Mouse (Mus musculus) heart, embryonic 14.5 days (tissue): ENCODE results near the gene Nmrk1. TPM values are rescaled to one million over a fixed set of nuclear protein-coding genes. Genes with fewer than 3 reads are reported as not detected.

Experiments
- polyA plus RNA-seq: library from polyadenylated mRNA; unstranded; fragments of >200 nt; fragmentation: Nextera tagmentation; extraction: Ambion mirVana; gene quantifications from 2 replicates; pipeline ENCODE4 v1.2.1, GENCODE M21; 2014

Nmrk1 gene
- polyA plus RNA-seq, 1 experiment from 2014 or later: 10.7 TPM

Other genes starting within 250 kb of the Nmrk1 start
- 85.3 and 85.8 TPM in 2 replicates for gene Ostf1, start 127 bp upstream of the Nmrk1 start, polyA plus RNA-seq
- gene Carnmt1, start 38.8 kb downstream of the Nmrk1 start, polyA plus RNA-seq: 30.9 and 31.8 TPM in 2 replicates
- gene D030056L22Rik, start 81.2 kb downstream of the Nmrk1 start, polyA plus RNA-seq: 32.4 and 36.5 TPM in 2 replicates
- 0.15 and 0.31 TPM in 2 replicates for gene Trpm6, start 118.0 kb downstream of the Nmrk1 start, polyA plus RNA-seq